Mouse (Mus musculus) small intestine, adult 2 months (tissue): Measurements from ENCODE around the gene Gm9573.

ENCODE experiments used
- CTCF ChIP-seq: fragments of 200-500 bp; IDR thresholded peaks from 2 replicates; pipeline ENCODE4 v1.5.1; 2012; ENCODE audit warnings: low read depth, mild to moderate bottlenecking, control low read depth, inconsistent platforms, low read length, moderate library complexity, mixed read lengths; ENCODE audit not compliant: insufficient replicate concordance, insufficient read length; ENCODE audit errors: extremely low read depth
- POLR2A ChIP-seq: fragments of 200-500 bp; IDR thresholded peaks from 2 replicates; pipeline ENCODE4 v1.6.1; 2012; ENCODE audit warnings: low read depth, mild to moderate bottlenecking, control low read depth, inconsistent platforms, low read length, moderate library complexity

DNA sequence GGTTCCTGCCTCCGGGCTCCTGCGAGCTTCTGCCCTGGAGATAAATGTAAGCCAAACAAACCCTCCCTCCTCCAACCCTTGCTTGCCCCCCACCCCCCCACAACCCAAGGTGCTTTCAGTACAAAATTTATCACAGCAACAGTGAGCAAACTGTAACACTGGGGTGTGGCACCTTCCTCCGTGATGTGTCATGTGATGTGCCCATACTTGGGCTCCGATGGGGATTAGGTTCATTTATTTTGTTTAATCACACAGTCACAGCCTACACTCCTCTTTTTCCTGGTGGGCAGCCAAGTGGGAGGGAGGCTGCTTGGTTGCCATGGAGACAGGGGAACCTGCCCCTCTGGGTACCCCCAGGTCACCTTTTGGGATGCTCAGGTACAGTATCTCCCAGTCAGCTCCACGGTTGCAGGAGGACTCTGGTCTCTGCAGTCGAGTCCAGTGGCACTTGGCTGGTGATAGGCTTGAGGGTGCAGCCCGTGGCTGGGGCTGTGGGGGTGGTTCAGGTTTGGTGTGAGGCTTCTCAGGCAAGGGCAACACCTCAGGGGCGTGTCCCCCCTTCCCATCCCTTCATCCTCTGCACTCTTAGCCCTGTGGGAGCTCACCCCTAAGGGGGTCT lies 24.6 kb downstream of the Gm9573 start:
- no peak for TF ChIP-seq CTCF
- no peak for TF ChIP-seq POLR2A
